Mouse (Mus musculus) layer of hippocampus, postnatal 25 days (tissue): ENCODE data around the gene Cd300lf. TPM values are rescaled to one million over a fixed set of nuclear protein-coding genes. Genes with fewer than 3 reads are reported as not detected.

Source experiments
- DNase-seq, 2 experiments: peaks; one replicate each; pipeline ENCODE4 v3.0.0; 2022; ENCODE audit warnings: mixed read lengths in 2 of 2, low spot score in 1 of 2; ENCODE audit errors: extremely low spot score in 1 of 2
- total RNA-seq, 2 experiments: library from RNA; stranded (reverse); gene quantifications; 2 replicates each; pipeline ENCODE4 v1.2.3; 2021

The Cd300lf gene
- total RNA-seq, 2 experiments from 2014 or later = 0.35 to 0.39 TPM

GRCm38 (mm10) chr11:115161578-115162204 lies 27.9 kb upstream of the Cd300lf start:
- no peak for DNase-seq

- peak; percentile 49 to 87 for DNase-seq
Measured at GRCm38 (mm10) chr11:115160883-115161577, 27.2 kb upstream of the Cd300lf start.

GRCm38 (mm10) chr11:115160016-115160797 lies 26.4 kb upstream of the Cd300lf start:
- peak; percentile 44 to 72 for DNase-seq

GRCm38 (mm10) chr11:115157933-115158719 lies 24.3 kb upstream of the Cd300lf start:
- no peak for DNase-seq

GRCm38 (mm10) chr11:115155053-115155634 lies 21.4 kb upstream of the Cd300lf start:
- DNase-seq = no peak

GRCm38 (mm10) chr11:115153699-115154292 lies 20.0 kb upstream of the Cd300lf start:
- peak; percentile 44 to 65 for DNase-seq

- no peak for DNase-seq
Measured at GRCm38 (mm10) chr11:115153088-115153487, 19.3 kb upstream of the Cd300lf start.

- peak in 1 of 2 experiments; percentile 31 for DNase-seq
Measured at GRCm38 (mm10) chr11:115151755-115152429, 18.1 kb upstream of the Cd300lf start.

- DNase-seq = no peak
Measured at GRCm38 (mm10) chr11:115150741-115151254, 17.0 kb upstream of the Cd300lf start.

- DNase-seq = no peak
Measured at GRCm38 (mm10) chr11:115147813-115148212, 14.0 kb upstream of the Cd300lf start.

- no peak for DNase-seq
Measured at GRCm38 (mm10) chr11:115141970-115142369, 8.2 kb upstream of the Cd300lf start.

- DNase-seq = no peak
Measured at GRCm38 (mm10) chr11:115138597-115139262, 4.9 kb upstream of the Cd300lf start.

GRCm38 (mm10) chr11:115131768-115132381 lies 1.9 kb downstream of the Cd300lf start:
- no peak for DNase-seq

- DNase-seq = no peak
Measured at GRCm38 (mm10) chr11:115129508-115130126, 4.2 kb downstream of the Cd300lf start.

GRCm38 (mm10) chr11:115128483-115128882 lies 5.3 kb downstream of the Cd300lf start:
- no peak for DNase-seq

- no peak for DNase-seq
Measured at GRCm38 (mm10) chr11:115119409-115119808, 14.4 kb downstream of the Cd300lf start.

- no peak for DNase-seq
Measured at GRCm38 (mm10) chr11:115112196-115112595, 21.6 kb downstream of the Cd300lf start.
